23 mouse cellular contexts compared by ENCODE assay signal in genomic region chr16:75531705-75532104, GRCm38 (mm10). TPM values are rescaled to one million over a fixed set of nuclear protein-coding genes. Genes with fewer than 3 reads are reported as not detected.
DNase-seq lines count a peak whose midpoint lies in the region; ATAC-seq and TF ChIP-seq lines count a peak whose summit lies in the region.
"Had no signal": no experiment of that assay in that cellular context is flagged by ENCODE, and none has a peak within 500 bp of the region (broad histone marks: within the 10 kb centered on the region; RNA-seq: fewer than 3 reads in every experiment).

No protein-coding gene starts in this region.

- DNase-seq in forebrain, embryonic 14.5 days (ENCODE audit: low spot score), result peak; percentile 71
- DNase-seq in layer of hippocampus, adult 9-10 months (ENCODE audit: low spot score), result peak; percentile 10
- DNase-seq in layer of hippocampus, adult 8-10 months (ENCODE audit: low spot score in 2 of 2), result no peak
- DNase-seq in MEL (ENCODE audit: low read depth, low spot score), result peak; percentile 9
- DNase-seq in retina, adult 2 months (ENCODE audit: low read depth, low spot score), result peak; percentile 2
- no peak for DNase-seq in heart, adult 2 months
- no peak for DNase-seq in adrenal gland, adult (ENCODE audit: inconsistent age in 2 of 2, low spot score in 1 of 2)
- DNase-seq: adrenal gland, adult 8-10 months; cerebellum, adult 9-10 months; heart, adult 18-20 months; lung, postnatal 36 days; right cerebral cortex, postnatal 25 days had no signal

- no peak overlapping the region for H3K9ac ChIP-seq in forebrain, embryonic 14.5 days (ENCODE audit: low read length)
- H3K9ac ChIP-seq in forebrain, embryonic 16.5 days (replicated peaks; ENCODE audit: low read depth, low read length), result no peak overlapping the region
- H3K9ac ChIP-seq in MEL (ENCODE audit: control insufficient read depth, low read depth, low read length, poor library complexity, severe bottlenecking), result no peak overlapping the region
- no peak overlapping the region for H3K9ac ChIP-seq in heart, adult 2 months (ENCODE audit: low read depth, low read length)
- H3K9ac ChIP-seq: embryonic facial prominence, embryonic 15.5 days; liver, embryonic 15.5 days; midbrain, embryonic 12.5 days had no signal

- WGBS in forebrain, embryonic 14.5 days, result 28% methylated on average over 1 of the region's 1 CpGs
- 13% methylated on average over 1 of the region's 1 CpGs for WGBS in forebrain, embryonic 16.5 days
- WGBS in heart, adult 2 months, result 16% methylated on average over 1 of the region's 1 CpGs

- no peak for TF ChIP-seq EP300 in MEL (IDR thresholded peaks at IDR 0.05; ENCODE audit: low read depth in 1 of 2, low read length in 2 of 2)
- TF ChIP-seq EP300 in heart, adult 2 months (IDR thresholded peaks at IDR 0.05; ENCODE audit: insufficient read depth, low read depth, low read length), result no peak

- ATAC-seq in forebrain, embryonic 14.5 days, result no peak
- ATAC-seq in forebrain, embryonic 16.5 days, result no peak
- ATAC-seq: inflammation-experienced regulatory T-cells, adult 6 months had no signal

- H3K4me1 ChIP-seq in forebrain, embryonic 14.5 days (ENCODE audit: control insufficient read depth, insufficient read depth, low read length), result no peaks in the 10 kb centered on the region
- no peaks in the 10 kb centered on the region for H3K4me1 ChIP-seq in forebrain, embryonic 16.5 days (replicated peaks; ENCODE audit: control insufficient read depth, insufficient read depth, low read length)
- H3K4me1 ChIP-seq in MEL (ENCODE audit: control insufficient read depth in 1 of 2, insufficient read depth in 2 of 2, low read length in 2 of 2), result no peaks in the 10 kb centered on the region
- H3K4me1 ChIP-seq in heart, adult 2 months (ENCODE audit: control insufficient read depth, insufficient read depth, low read length), result no peaks in the 10 kb centered on the region
- H3K4me1 ChIP-seq: embryonic facial prominence, embryonic 15.5 days; liver, embryonic 15.5 days; midbrain, embryonic 12.5 days had no signal

- TF ChIP-seq RAD21 in MEL (IDR thresholded peaks at IDR 0.05; ENCODE audit: low read depth, low read length), result peak; percentile 61

- no peaks in the 10 kb centered on the region for H3K79me2 ChIP-seq in MEL (ENCODE audit: control insufficient read depth, insufficient read depth, low read length, poor library complexity)
- H3K79me2 ChIP-seq in heart, adult 2 months (replicated peaks; ENCODE audit: control insufficient read depth, insufficient read depth, low read length), result no peaks in the 10 kb centered on the region

- H3K4me2 ChIP-seq in forebrain, embryonic 14.5 days (ENCODE audit: low read length), result no peak overlapping the region
- no peak overlapping the region for H3K4me2 ChIP-seq in forebrain, embryonic 16.5 days (ENCODE audit: low read length)
- H3K4me2 ChIP-seq: embryonic facial prominence, embryonic 15.5 days; liver, embryonic 15.5 days; midbrain, embryonic 12.5 days had no signal

- H3K4me3 ChIP-seq in forebrain, embryonic 14.5 days (ENCODE audit: low read depth, low read length), result no peak overlapping the region
- no peak overlapping the region for H3K4me3 ChIP-seq in forebrain, embryonic 16.5 days (replicated peaks; ENCODE audit: low read length)
- no peak overlapping the region for H3K4me3 ChIP-seq in MEL (ENCODE audit: control insufficient read depth in 1 of 2, insufficient read depth in 1 of 2, low read depth in 2 of 2, low read length in 2 of 2)
- no peak overlapping the region for H3K4me3 ChIP-seq in heart, adult 2 months
- H3K4me3 ChIP-seq: embryonic facial prominence, embryonic 15.5 days; liver, embryonic 15.5 days; midbrain, embryonic 12.5 days had no signal

- H3K27ac ChIP-seq in forebrain, embryonic 14.5 days (ENCODE audit: low read depth, low read length), result no peak overlapping the region
- no peak overlapping the region for H3K27ac ChIP-seq in forebrain, embryonic 16.5 days (ENCODE audit: low read length)
- H3K27ac ChIP-seq in MEL (ENCODE audit: control insufficient read depth, low read depth, low read length), result no peak overlapping the region
- H3K27ac ChIP-seq in heart, adult 2 months, result no peak overlapping the region
- H3K27ac ChIP-seq: embryonic facial prominence, embryonic 15.5 days; liver, embryonic 15.5 days; midbrain, embryonic 12.5 days had no signal

- TF ChIP-seq CTCF in MEL (IDR thresholded peaks at IDR 0.05 in 2 of 3, conservative IDR thresholded peaks at IDR 0.05 in 1 of 3; ENCODE audit: control insufficient read depth in 1 of 3, insufficient read depth in 1 of 3, low read depth in 2 of 3, low read length in 3 of 3, poor library complexity in 1 of 3, severe bottlenecking in 1 of 3), result peak in 1 of 3 experiments; percentile 52; a peak in 2 of 6 replicates
- TF ChIP-seq CTCF in heart, adult 2 months (IDR thresholded peaks at IDR 0.05), result no peak

- no peaks in the 10 kb centered on the region for H3K36me3 ChIP-seq in forebrain, embryonic 14.5 days (ENCODE audit: control insufficient read depth, insufficient read depth, low read length)
- H3K36me3 ChIP-seq in forebrain, embryonic 16.5 days (ENCODE audit: control insufficient read depth, insufficient read depth), result no peaks in the 10 kb centered on the region
- no peaks in the 10 kb centered on the region for H3K36me3 ChIP-seq in MEL (ENCODE audit: control insufficient read depth in 1 of 2, insufficient read depth in 2 of 2, low read length in 2 of 2)
- H3K36me3 ChIP-seq in heart, adult 2 months (ENCODE audit: control insufficient read depth, insufficient read depth, low read length), result no peaks in the 10 kb centered on the region
- H3K36me3 ChIP-seq: embryonic facial prominence, embryonic 15.5 days; liver, embryonic 15.5 days; midbrain, embryonic 12.5 days had no signal

- no peaks in the 10 kb centered on the region for H3K27me3 ChIP-seq in forebrain, embryonic 14.5 days (replicated peaks; ENCODE audit: control insufficient read depth, insufficient read depth, low read length)
- no peaks in the 10 kb centered on the region for H3K27me3 ChIP-seq in forebrain, embryonic 16.5 days (replicated peaks; ENCODE audit: control insufficient read depth, insufficient read depth, low read length)
- no peaks in the 10 kb centered on the region; a peak in 1 of 4 replicates for H3K27me3 ChIP-seq in MEL (ENCODE audit: control insufficient read depth in 1 of 2, insufficient read depth in 2 of 2, low read length in 2 of 2)
- no peaks in the 10 kb centered on the region for H3K27me3 ChIP-seq in heart, adult 2 months (ENCODE audit: control insufficient read depth, insufficient read depth, low read length)
- H3K27me3 ChIP-seq: embryonic facial prominence, embryonic 15.5 days; liver, embryonic 15.5 days; midbrain, embryonic 12.5 days had no signal

- TF ChIP-seq POLR2A in MEL (IDR thresholded peaks at IDR 0.05; ENCODE audit: control insufficient read depth in 1 of 2, insufficient read depth in 1 of 2, low read depth in 1 of 2, low read length in 2 of 2, poor library complexity in 1 of 2), result no peak
- TF ChIP-seq POLR2A in heart, adult 2 months (IDR thresholded peaks at IDR 0.05; ENCODE audit: insufficient read depth, low read depth, low read length), result no peak

- no peaks in the 10 kb centered on the region for H3K9me3 ChIP-seq in forebrain, embryonic 14.5 days (replicated peaks; ENCODE audit: control insufficient read depth, low read length)
- no peaks in the 10 kb centered on the region for H3K9me3 ChIP-seq in forebrain, embryonic 16.5 days (ENCODE audit: control insufficient read depth, low read length)
- no peaks in the 10 kb centered on the region for H3K9me3 ChIP-seq in MEL (replicated peaks; ENCODE audit: insufficient read depth, low read length)
- H3K9me3 ChIP-seq: embryonic facial prominence, embryonic 15.5 days; liver, embryonic 15.5 days; midbrain, embryonic 12.5 days had no signal

- intact Hi-C loops in heart, adult 2 months (cut with DNase I), result no loop called here

TF ChIP-seq in MEL, 35 proteins besides CTCF, POLR2A, EP300 and RAD21:
- TF ChIP-seq MAFK (IDR thresholded peaks at IDR 0.05; ENCODE audit: borderline replicate concordance, low read depth, low read length), result no peak
- peak; percentile 54 for TF ChIP-seq SMC3 (IDR thresholded peaks at IDR 0.05; ENCODE audit: low read depth, low read length)
- TF ChIP-seq ZC3H11A (IDR thresholded peaks at IDR 0.05; ENCODE audit: low read depth, low read length), result 0 out of 2 replicates have a peak, but pooled peaks have one; percentile 26
- TF ChIP-seq ZNF384 (IDR thresholded peaks at IDR 0.05; ENCODE audit: low read depth, low read length), result no peak

RNA-seq across cellular contexts. Expression of gene Lipi, which starts 54.2 kb away (rescaled TPM):
- not detected in 2 replicates for polyA plus RNA-seq in forebrain, embryonic 14.5 days (2014; fragmentation: Nextera tagmentation; extraction: Ambion mirVana)
- 0.22 TPM in 1 of 2 replicates, not detected in the other for polyA plus RNA-seq in forebrain, embryonic 16.5 days (2015; fragmentation: Nextera tagmentation; extraction: Ambion mirVana)
- under 1 TPM in 1 of 4 experiments, not detected in 3; 0.29 TPM for total RNA-seq in layer of hippocampus, adult 8-10 months (2022)
- not detected in 2 replicates for total RNA-seq in MEL (2012; rRNA removed)
- polyA plus RNA-seq in MEL (2012; ENCODE audit: insufficient read depth in 1 of 2, insufficient read length in 2 of 2, low read depth in 1 of 2, low replicate concordance in 2 of 2, missing spikeins in 1 of 2), result not detected
- total RNA-seq in heart, adult 2 months (2021), result not detected
- not detected in 2 replicates for polyA plus RNA-seq in heart, adult 2 months (2012; rRNA removed)
- total RNA-seq: adrenal gland, adult 8-10 months; gastrocnemius, adult 8-10 months; heart, adult 18-20 months; left cerebral cortex, postnatal 36 days had no signal
- polyA plus RNA-seq: C2C12; forebrain, embryonic 11.5 days; heart, postnatal 0 days; inflammation-experienced regulatory T-cells, adult 6 months; kidney, embryonic 16.5 days; liver, embryonic 15.5 days; midbrain, embryonic 12.5 days had no signal

Comparison
In these comparisons a context has a peak if more than half of its experiments do, and no peak if none do; other contexts are left out.
1. DNase-seq: peak in forebrain, embryonic 14.5 days (single experiment), layer of hippocampus, adult 9-10 months (single experiment), MEL (single experiment) and retina, adult 2 months (single experiment); none in layer of hippocampus, adult 8-10 months (0 of 2), heart, adult 2 months (0 of 2) and adrenal gland, adult (0 of 2).